Mouse (Mus musculus) large intestine, adult 2 months (tissue): ENCODE measurements around the gene Gm10600. TPM values are rescaled to one million over a fixed set of nuclear protein-coding genes. Genes with fewer than 3 reads are reported as not detected.
"Not testable (repeated sequence)": the region's sequence is repeated elsewhere in the genome, so short reads cannot be mapped to it uniquely, and the experiment has no call there.

ENCODE experiments used
- DNase-seq: peaks from one replicate; pipeline ENCODE4 v3.0.0-alpha.2; 2012; ENCODE audit warnings: low read depth, low spot score
- WGBS: fragments of 180-500 bp; shearing (Covaris S2); methylation state at CpG from one replicate; pipeline ENCODE4 v1.1.7; 2018; 5-methylcytosine and 5-hydroxymethylcytosine counted together
- polyA plus RNA-seq: library from polyadenylated mRNA; depleted of rRNA; stranded (reverse); fragments of >200 nt; gene quantifications from 2 replicates; pipeline ENCODE4 v1.2.3, GENCODE M21; 2012; rRNA removed

Gm10600 gene
- not detected in 2 replicates for polyA plus RNA-seq

DNA sequence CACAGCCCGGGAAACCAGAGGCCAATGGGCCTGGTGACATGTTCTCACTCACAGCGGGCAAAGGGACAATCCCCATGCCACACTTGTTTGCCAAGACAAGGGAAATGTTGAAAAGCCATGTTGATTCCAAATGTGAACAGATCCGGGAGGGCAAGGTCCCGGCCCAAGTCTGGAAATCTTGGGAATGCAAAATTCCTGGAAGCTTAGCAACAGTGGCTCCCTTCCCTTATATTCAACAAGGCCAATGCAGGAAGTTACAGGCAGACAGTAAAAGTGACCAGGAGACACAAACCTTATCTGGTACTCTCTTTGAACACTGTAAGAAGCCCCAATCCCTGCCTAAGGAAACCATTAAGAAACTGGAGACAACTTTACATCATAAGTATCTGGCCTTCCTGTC, at the start of gene Gm10600:
Gm10600 (plus strand) TSS at position 301 of the 400 bp plus-strand sequence.
- no CpG with 5 or more reads among the region's 4 CpGs for WGBS
- not testable (repeated sequence) for DNase-seq

DNA sequence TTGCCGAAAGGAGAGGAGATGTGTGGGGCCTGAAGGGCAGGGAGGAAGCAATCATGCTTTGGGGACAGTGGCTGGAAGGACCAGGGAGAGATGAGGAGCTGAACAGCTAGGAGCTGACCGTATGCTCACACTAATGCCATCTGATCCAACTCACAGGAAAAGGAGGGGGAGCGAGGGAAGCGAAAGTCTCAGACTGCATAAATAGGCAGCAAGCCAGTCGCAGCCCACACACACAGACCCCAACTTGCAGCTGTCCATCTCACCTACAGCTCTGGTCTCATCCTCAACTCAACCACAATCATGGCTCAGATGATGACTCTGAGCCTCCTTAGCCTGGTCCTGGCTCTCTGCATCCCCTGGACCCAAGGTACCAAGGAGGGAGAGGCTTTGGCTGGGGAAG, 15.0 kb downstream of the Gm10600 start, which contains the start of gene Ccl21b:
Ccl21b (plus strand) TSS at position 301 of the 400 bp plus-strand sequence.
- DNase-seq = not testable (repeated sequence)
- no CpG with 5 or more reads among the region's 5 CpGs for WGBS

Other genes with a start within 250 kb of the Gm10600 start
- gene Gm21093, start 205.9 kb upstream of the Gm10600 start, polyA plus RNA-seq = not detected in 2 replicates
- not detected in 2 replicates for gene Gm3893, start 149.4 kb upstream of the Gm10600 start, polyA plus RNA-seq
- gene Gm13304, start 125.8 kb upstream of the Gm10600 start, polyA plus RNA-seq = not detected in 2 replicates
- not detected in 2 replicates for gene Gm13306, start 87.2 kb upstream of the Gm10600 start, polyA plus RNA-seq
- gene Gm13305, start 72.0 kb upstream of the Gm10600 start, polyA plus RNA-seq = not detected in 2 replicates
- 0.51 TPM in 1 of 2 replicates, not detected in the other for gene Ccl21b, start 15.1 kb downstream of the Gm10600 start, polyA plus RNA-seq
- not detected in 2 replicates for gene Gm21953, start 53.6 kb downstream of the Gm10600 start, polyA plus RNA-seq
- gene Fam205a3, start 77.7 kb downstream of the Gm10600 start, polyA plus RNA-seq = 0.05 TPM in 2 replicates
- not detected in 2 replicates for gene Gm21586, start 198.7 kb downstream of the Gm10600 start, polyA plus RNA-seq
- 0.05 TPM in 2 replicates for gene Gm2163, start 226.1 kb downstream of the Gm10600 start, polyA plus RNA-seq